Mouse (Mus musculus): ENCODE measurements at regions not wholly inside any gene's neighbourhood (a gene's known extent, or its start where the extent isn't known, plus 50 kb on each side); places are given as distances from the start of the nearest gene placed in this dataset.

DNA sequence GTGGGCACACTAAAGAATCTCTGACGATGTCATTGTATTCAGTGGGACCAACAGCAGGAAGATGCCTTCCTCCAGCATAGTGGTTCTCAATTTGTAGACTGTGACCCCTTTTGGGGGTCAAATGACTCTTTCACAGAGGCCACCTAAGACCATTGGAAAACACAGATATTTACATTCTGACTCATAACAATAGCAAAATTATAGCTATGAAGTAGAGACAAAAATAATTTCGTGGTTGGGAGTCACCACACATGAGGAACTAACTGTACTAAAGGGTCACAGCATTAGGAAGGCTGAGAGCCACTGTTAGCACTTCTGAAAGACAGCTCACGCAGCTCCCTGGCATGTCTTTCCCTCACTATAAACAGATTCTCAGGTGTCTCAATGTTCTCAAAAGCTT is 129.1 kb downstream of the Tent5c start:
- no peak for DNase-seq (ENCODE audit: extremely low spot score in 1 of 2, low spot score in 2 of 2)
- intact Hi-C loops (cut with DNase I), result no loop called here
- no peak for TF ChIP-seq CTCF (IDR thresholded peaks at IDR 0.05)
- Histone ChIP-seq H3K27ac (no peak overlapping the region), H3K4me3 (no peak overlapping the region)

DNA sequence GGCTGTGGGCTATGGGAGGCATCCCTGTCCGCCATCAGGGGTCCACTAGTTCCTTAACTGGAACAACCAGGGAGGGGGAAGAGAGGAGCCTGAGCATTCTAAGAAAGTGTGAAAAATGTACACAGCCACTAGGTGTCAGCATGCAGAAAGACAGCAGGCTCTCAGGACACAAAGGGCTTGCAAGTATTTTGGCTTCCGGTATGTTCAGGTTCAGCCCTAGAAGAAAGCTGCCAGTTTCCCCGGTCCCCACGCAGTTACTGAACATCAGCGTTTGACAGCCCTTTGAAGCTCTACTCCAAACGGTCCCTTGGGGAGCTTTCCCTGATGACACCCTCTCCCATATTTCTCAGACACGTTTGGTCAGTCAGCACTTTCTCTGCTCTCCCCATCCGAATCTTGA is 130.1 kb downstream of the Tent5c start:
- H3K27ac ChIP-seq, result no peak overlapping the region
- peak overlapping the region; percentile 13; the same call in 1 of the 2 replicates for H3K4me3 ChIP-seq
- intact Hi-C loops (cut with DNase I), result loop anchor here (2.0 to 5.0 kb wide), 5 partner anchors 128 to 323 kb away; partner anchors contain the start of gene Tent5c
- DNase-seq (ENCODE audit: extremely low spot score in 1 of 2, low spot score in 2 of 2), result peak; percentile 47 to 54
- peak; percentile 73 for TF ChIP-seq CTCF (IDR thresholded peaks at IDR 0.05)

DNA sequence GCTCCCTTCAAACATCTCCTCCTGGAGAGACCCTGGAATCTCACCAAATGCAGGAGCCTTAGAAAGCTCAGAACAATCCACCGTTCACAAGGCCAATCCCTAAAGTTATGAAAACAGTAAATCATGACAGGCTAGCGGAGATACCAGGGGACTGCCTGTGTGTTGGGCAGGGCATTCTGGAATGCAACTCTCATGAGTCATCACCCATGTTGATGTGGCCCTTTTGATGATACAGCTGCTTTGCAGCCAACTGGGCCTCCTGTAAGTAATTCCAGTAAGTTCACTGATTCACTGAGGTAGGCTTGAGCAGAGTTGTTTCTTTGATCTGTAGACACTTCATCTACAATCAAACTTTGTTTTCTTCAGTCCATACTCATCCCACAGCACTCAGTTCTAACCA is 155.6 kb downstream of the Tent5c start:
- no peak for DNase-seq (ENCODE audit: extremely low spot score in 1 of 2, low spot score in 2 of 2)
- no peak for TF ChIP-seq CTCF (IDR thresholded peaks at IDR 0.05)
- Histone ChIP-seq H3K4me3 (no peak overlapping the region), H3K27ac (no peak overlapping the region)
- intact Hi-C loops (cut with DNase I), result no loop called here

DNA sequence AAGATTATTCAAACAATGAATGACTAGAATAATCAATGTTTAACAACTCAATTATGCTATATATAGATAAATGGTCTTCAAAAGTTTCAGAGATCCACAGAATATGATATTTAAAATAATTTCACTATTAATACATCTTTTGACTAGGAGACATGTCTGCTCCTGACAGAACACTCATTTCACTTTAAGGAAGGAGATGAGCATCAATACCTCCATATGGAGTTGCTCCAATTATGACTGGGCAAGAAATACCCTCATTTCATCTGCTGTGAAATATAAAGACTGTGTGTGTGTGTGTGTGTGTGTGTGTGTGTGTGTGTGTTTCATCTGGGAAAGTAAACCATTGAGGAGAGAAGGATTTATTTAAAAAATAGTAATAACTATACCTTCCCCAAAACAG is 156.2 kb upstream of the Wdr3 start:
- Histone ChIP-seq H3K4me3 (no peak overlapping the region), H3K27ac (no peak overlapping the region)
- intact Hi-C loops (cut with DNase I), result no loop called here
- TF ChIP-seq CTCF (IDR thresholded peaks at IDR 0.05), result no peak
- no peak for DNase-seq (ENCODE audit: extremely low spot score in 1 of 2, low spot score in 2 of 2)

GRCm38 (mm10) chr3:100287818-100288217 is 125.6 kb upstream of the Wdr3 start:
- intact Hi-C loops (cut with DNase I), result no loop called here
- no peak overlapping the region for H3K4me3 ChIP-seq
- no peak overlapping the region for H3K27ac ChIP-seq
- DNase-seq (ENCODE audit: extremely low spot score in 1 of 2, low spot score in 2 of 2), result no peak
- no peak for TF ChIP-seq CTCF (IDR thresholded peaks at IDR 0.05)

DNA sequence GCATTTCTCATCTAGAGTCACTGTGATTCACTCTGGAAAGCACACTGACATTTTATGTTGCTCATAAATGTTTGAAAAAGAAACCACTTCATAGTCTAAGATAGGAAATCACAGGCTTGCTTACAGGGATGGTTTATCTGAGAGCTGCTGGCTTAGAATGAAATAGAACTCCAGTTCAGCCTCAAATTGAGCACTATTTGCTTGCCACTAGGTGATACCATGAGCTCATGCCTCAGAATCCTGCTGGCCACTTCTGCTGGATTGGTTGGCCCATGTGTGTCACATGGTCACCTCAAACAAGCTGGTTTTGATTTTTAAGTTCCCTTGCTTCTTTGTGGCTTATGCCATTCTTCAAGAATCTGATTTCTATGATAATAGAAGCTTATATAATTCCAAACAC is 104.8 kb upstream of the Wdr3 start:
- no peak for DNase-seq (ENCODE audit: extremely low spot score in 1 of 2, low spot score in 2 of 2)
- no peak for TF ChIP-seq CTCF (IDR thresholded peaks at IDR 0.05)
- intact Hi-C loops (cut with DNase I), result no loop called here
- H3K27ac ChIP-seq, result no peak overlapping the region
- H3K4me3 ChIP-seq, result no peak overlapping the region

DNA sequence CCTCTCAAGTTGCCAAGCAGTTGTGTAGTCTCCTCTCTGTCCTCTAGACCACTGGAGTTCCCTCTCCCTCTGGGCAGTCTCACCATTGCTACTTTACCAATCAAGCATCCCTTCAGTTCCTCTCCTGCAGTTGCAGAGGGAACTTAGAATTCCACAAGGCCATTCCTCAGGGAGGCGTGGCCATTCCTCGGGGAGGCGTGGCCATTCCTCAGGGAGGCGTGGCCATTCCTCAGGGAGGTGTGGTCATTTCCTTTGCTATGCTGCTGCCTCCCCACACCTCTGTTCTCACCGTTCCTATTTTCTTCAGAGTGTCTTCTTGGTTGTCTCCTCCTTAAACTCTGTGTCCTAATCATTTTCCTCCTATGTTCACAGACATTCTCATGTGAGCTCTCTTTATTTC is 102.8 kb upstream of the Wdr3 start:
- TF ChIP-seq CTCF (IDR thresholded peaks at IDR 0.05), result no peak

More for the DNA sequence above, 102.8 kb upstream of the Wdr3 start:
- Histone ChIP-seq H3K4me3 (no peak overlapping the region), H3K27ac (no peak overlapping the region)
- no peak for DNase-seq (ENCODE audit: extremely low spot score in 1 of 2, low spot score in 2 of 2)
- intact Hi-C loops (cut with DNase I), result no loop called here
